Mouse (Mus musculus): Measurements from ENCODE around the gene Sgcg. TPM values are rescaled to one million over a fixed set of nuclear protein-coding genes. Genes with fewer than 3 reads are reported as not detected.

Sgcg gene
- polyA plus RNA-seq, 1 experiment from 2014 or later: 0.22 TPM

Other genes starting within 250 kb of the Sgcg start
- gene Tnfrsf19, start 212.0 kb downstream of the Sgcg start, polyA plus RNA-seq (2015; fragmentation: Nextera tagmentation; extraction: Ambion mirVana): 49.1 and 56.3 TPM in 2 replicates
- 9.4 and 10.1 TPM in 2 replicates for gene Sacs, start 120.0 kb downstream of the Sgcg start, polyA plus RNA-seq (2015; fragmentation: Nextera tagmentation; extraction: Ambion mirVana)
- gene Arl11, start 51.3 kb upstream of the Sgcg start, polyA plus RNA-seq (2015; fragmentation: Nextera tagmentation; extraction: Ambion mirVana): 0.24 and 0.39 TPM in 2 replicates
- 9.7 and 10.3 TPM in 2 replicates for gene Ebpl, start 101.9 kb upstream of the Sgcg start, polyA plus RNA-seq (2015; fragmentation: Nextera tagmentation; extraction: Ambion mirVana)
- gene Kpna3, start 181.4 kb upstream of the Sgcg start, polyA plus RNA-seq (2015; fragmentation: Nextera tagmentation; extraction: Ambion mirVana): 88.0 and 101 TPM in 2 replicates